Mouse (Mus musculus) kidney, adult 11 months (tissue): ENCODE measurements around the gene Csnk1g1.

Experiments used
- DNase-seq: peaks from one replicate; pipeline ENCODE4 v3.0.0; 2022

Gene Csnk1g1

GRCm38 (mm10) chr9:65998965-65999364 lies 90.2 kb downstream of the Csnk1g1 start:
- DNase-seq, result no peak

DNA sequence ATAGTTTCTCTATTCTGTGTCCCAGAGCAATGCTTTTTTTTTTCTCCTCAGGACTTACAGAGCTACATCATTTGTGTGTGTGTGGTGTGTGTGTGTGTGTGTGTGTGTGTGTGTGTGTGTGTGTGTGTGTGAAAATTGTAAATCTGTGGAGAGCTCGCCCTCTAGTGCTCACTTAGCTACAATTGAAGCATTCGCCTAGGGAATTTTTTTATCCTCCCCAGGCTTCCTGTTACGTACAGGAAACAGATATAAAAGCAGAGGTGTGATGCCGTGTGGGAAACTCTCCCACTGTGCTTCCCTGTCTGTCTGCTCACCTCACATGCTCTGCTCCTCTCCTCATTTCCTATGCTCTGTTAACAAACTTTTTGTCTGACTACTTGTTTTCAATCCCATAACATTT lies 95.7 kb downstream of the Csnk1g1 start:
- DNase-seq, result peak; percentile 19

- DNase-seq, result no peak
Observed at GRCm38 (mm10) chr9:66007603-66008202, 99.0 kb downstream of the Csnk1g1 start.

- DNase-seq, result no peak
Observed at GRCm38 (mm10) chr9:66020601-66021000, 111.9 kb downstream of the Csnk1g1 start.

GRCm38 (mm10) chr9:66038082-66038481 lies 129.4 kb downstream of the Csnk1g1 start:
- no peak for DNase-seq

- no peak for DNase-seq
Observed at GRCm38 (mm10) chr9:66038581-66038980, 129.9 kb downstream of the Csnk1g1 start.

- no peak for DNase-seq
Observed at GRCm38 (mm10) chr9:66039290-66039689, 130.6 kb downstream of the Csnk1g1 start.

- DNase-seq, result no peak
Observed at GRCm38 (mm10) chr9:66040801-66041200, 132.1 kb downstream of the Csnk1g1 start.

GRCm38 (mm10) chr9:66042331-66042730 lies 133.6 kb downstream of the Csnk1g1 start:
- DNase-seq, result no peak

- no peak for DNase-seq
Observed at GRCm38 (mm10) chr9:66043241-66043640, 134.5 kb downstream of the Csnk1g1 start.

DNA sequence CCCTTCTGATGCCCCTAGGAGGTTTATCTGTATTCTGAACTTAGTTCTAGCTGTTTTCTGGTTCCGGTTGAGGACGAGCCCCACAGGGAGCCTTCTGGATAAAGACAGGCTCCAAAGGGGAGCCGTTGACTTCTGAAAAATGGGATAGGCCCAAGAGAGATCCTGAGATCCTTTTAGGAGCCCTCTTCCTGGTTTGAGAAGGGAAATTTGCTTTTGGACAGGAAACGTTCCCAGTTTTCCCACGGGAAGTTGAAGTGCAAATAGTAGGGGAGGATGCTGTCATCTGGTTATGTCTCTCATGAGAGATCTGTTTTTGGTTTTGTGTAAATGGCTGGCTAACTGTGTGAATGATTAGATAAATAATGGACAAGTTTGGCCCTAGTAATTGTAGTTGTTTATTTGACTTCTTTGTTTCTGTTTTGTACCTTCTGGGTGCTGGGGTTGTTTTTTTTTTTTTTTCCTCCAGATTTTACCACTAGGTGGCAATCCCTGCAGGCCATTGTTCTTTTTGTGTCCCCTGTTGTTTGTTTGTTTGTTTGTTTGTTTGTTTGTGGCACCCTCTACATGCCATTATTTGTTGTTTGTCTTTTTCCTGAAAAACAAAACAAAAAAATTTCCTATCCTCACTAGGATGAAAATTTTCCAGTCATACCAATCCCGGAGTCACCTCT lies 141.3 kb downstream of the Csnk1g1 start:
- DNase-seq, result no peak

DNA sequence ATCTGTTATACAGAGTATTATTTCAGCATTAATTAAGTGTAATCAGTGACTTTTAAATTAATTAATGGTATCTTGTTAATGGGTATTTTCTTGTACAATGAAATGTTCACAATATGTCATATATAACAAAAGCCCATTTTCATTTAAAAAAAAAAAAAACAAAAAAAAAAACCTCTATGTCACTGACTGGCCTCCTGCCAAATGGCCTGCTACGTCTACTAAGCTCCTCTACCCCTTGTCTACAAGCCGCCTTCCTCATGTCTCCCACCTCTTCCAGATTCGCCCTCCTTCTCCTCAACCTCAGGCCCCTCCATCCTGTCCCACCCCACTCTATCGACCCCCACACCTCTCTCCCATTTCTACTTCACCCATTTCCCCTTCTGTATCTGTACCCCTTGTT lies 142.8 kb downstream of the Csnk1g1 start:
- DNase-seq, result no peak

DNA sequence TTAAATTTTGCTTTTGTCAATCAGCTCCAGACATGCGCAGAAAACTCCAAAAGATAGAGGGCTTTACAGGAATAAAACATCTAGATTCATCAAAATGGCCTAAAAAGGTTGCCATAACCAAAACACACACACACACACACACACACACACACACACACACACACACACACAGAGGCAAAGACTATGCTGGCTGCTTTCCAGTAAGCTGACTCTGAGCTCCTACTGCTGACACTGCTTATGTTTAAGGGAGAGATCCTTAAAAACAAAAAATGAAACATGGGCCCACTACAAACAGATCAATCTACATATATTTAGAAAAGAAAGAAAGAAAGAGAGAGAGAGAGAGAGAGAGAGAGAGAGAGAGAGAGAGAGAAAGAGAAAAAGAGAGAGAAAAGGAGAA lies 144.0 kb downstream of the Csnk1g1 start:
- DNase-seq, result no peak

DNA sequence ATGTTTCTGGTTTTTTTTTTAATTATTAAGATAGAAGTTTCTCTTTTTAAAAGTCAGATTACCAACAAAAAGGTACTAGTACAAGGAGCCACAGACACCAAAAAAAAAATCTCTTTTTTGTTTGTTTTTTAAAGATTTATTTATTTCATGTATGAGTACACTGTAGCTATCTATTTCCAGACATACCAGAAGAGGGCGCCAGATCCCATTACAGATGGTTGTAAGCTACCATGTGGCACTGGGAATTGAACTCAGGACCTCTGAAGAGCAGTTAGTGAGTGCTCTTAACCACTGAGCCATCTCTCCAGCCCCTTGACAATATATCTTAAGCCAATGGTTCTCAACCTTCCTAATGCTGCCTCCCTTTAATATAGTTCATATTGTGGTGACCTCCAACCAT lies 144.9 kb downstream of the Csnk1g1 start:
- DNase-seq, result no peak

GRCm38 (mm10) chr9:66059583-66060307 lies 151.0 kb downstream of the Csnk1g1 start, which contains the start of gene Ppib:
Gene Ppib, plus strand, starts transcription at chr9:66060222.
- DNase-seq, result peak; percentile 98

DNA sequence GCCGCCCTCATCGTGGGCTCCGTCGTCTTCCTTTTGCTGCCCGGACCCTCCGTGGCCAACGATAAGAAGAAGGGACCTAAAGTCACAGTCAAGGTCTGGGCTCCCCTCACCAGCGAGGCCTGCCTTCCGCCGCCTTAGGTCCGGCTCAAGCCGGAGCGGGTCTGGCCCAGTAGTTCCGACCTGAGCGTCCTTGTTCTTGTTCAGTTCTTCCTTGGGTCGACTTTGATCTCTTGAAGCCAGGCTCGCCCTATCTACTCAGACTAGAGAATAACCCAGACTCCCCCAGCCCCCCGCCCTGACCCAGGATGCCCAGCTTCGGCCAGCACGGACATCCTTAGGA lies 151.6 kb downstream of the Csnk1g1 start:
- no peak for DNase-seq

DNA sequence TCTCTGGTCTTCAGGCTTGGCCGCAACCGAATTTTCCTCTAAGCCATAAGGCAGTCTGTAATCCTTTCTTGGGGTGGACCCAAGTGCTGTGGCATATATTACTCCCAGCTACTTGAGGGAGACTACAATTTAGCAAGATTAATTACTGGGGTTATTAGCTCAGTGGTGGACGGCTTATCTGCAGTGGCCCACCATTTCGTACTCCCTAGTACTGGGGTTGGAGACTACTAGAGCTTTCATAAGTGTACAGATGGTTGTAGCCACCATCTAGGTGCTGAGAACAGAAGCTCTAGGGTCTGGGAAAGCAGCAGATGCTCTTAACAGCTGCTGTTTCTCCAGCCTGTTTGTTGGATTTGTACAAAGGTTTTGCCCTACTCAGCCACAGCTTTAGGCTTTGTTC lies 152.3 kb downstream of the Csnk1g1 start:
- DNase-seq, result no peak

DNA sequence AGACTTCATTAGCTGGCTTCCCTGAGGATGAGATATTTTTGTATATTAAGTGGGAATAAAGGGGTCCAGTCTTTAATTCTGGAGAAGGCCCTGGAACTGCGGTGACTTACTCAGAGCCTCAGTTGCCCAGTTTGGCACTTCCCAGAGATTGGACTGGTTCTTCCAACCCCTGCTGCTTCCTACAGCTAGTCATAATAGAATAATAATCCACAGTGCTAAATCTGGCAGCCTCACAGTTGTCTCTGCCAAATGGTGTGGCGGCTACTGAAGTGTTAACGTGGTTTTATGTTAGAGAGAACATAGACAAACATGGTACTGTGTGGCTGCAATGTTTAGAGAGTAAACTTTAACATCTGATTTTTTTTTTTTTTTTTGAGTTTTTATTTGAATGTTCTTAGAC lies 152.9 kb downstream of the Csnk1g1 start:
- DNase-seq, result no peak

GRCm38 (mm10) chr9:66063446-66063845 lies 154.7 kb downstream of the Csnk1g1 start:
- DNase-seq, result no peak

DNA sequence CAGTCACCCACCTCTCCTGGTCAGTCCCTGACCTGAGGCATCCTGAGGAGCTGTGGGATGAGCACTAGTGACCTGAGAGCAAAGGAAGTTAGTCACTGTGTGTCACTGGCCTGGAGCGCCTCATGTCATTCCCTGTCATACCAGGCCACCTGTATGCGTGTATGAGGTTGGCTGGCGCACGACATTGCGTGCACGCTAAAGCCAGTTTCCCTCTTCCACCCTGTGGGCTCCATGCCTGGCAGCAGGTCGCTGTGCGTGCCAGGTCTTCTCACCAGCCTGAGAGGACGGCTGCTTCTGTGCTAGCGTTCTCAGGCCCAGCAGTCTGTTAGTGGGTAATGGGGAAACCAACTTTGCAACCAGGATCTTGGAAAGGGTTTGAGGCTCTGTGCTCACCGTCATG lies 155.6 kb downstream of the Csnk1g1 start:
- no peak for DNase-seq

GRCm38 (mm10) chr9:66066791-66067190 lies 158.1 kb downstream of the Csnk1g1 start:
- DNase-seq, result no peak

DNA sequence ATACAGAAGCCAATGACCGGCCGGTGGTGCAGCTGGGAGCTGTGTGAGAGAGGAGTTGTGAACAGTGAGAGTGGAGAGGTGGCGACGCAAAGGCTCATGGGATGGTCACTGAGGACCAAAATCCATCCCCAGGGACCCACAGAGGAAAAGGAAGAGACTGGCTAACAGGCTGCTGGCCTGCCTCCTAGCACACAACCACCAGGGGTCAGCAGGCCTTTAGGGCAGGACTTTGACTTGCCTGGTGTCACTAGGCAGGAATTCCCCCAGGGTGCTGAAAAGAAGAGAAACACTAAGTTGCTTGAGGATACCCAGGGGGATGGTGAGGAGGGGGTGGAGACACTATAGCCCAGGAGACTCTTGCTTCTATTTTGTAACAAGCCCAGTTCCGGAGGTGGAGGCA lies 158.8 kb downstream of the Csnk1g1 start:
- DNase-seq, result peak; percentile 42

- DNase-seq, result no peak
Observed at GRCm38 (mm10) chr9:66068056-66068455, 159.3 kb downstream of the Csnk1g1 start.

DNA sequence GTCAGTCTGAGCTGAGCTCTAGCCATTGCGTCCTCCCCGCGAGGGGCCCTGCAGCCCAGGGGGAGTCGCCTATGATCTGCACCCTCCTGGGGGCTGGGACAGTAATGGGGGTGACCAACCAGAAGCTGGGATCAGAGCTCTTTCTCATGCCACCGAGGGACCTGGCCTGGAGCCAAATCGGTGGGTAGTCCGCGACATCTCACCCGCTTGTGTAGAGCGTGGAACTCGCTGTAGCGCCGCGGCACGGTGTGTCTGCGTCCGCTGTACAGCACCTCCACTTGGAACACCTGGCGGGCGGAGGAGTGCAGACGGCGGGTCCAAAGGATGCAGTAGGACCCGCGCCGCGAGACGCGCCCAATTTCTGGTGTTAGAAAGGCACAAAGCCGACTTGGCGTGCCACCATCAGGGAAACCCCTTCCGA lies 160.3 kb downstream of the Csnk1g1 start:
- no peak for DNase-seq
